Mouse (Mus musculus): ENCODE data around the gene Igsf9. TPM values are rescaled to one million over a fixed set of nuclear protein-coding genes. Genes with fewer than 3 reads are reported as not detected.

The Igsf9 gene
- polyA plus RNA-seq, 1 experiment = 0.77 TPM

- Histone ChIP-seq H3K36me3 (ENCODE audit: control insufficient read depth, insufficient read depth) (peaks cover 30% of the 10 kb centered on the region), H3K79me2 (ENCODE audit: control insufficient read depth, insufficient read depth) (peaks cover 20% of the 10 kb centered on the region), H3K4me2 (ENCODE audit: low read depth) (no peak overlapping the region), H3K27me3 (ENCODE audit: control insufficient read depth, insufficient read depth, insufficient read length) (no peaks in the 10 kb centered on the region), H3ac (ENCODE audit: control insufficient read depth, insufficient read length) (no peak overlapping the region), H3K4me3 (no peak overlapping the region)
- TF ChIP-seq POLR2A (IDR thresholded peaks at IDR 0.05; ENCODE audit: insufficient read length, low read depth) (no peak), POLR2AphosphoS2 (IDR thresholded peaks at IDR 0.05; ENCODE audit: insufficient read length, low read depth) (peak; percentile 30), E2F4 (IDR thresholded peaks at IDR 0.05; ENCODE audit: insufficient read depth) (no peak)
Observed at GRCm38 (mm10) chr1:172507701-172508100, 26.1 kb downstream of the Igsf9 start.

- no peaks in the 10 kb centered on the region for H3K27me3 ChIP-seq (ENCODE audit: control insufficient read depth, insufficient read depth, insufficient read length)
- H3ac ChIP-seq (ENCODE audit: control insufficient read depth, insufficient read length) = no peak overlapping the region
- H3K4me3 ChIP-seq = no peak overlapping the region
- TF ChIP-seq TCF12 (IDR thresholded peaks at IDR 0.05; ENCODE audit: insufficient read depth, poor library complexity, severe bottlenecking) (no peak), MYOG (IDR thresholded peaks at IDR 0.05; ENCODE audit: control insufficient read depth in 1 of 3, insufficient read depth in 1 of 3, insufficient read length in 2 of 3, low read depth in 2 of 3) (no peak), MAX (IDR thresholded peaks at IDR 0.05; ENCODE audit: low read depth) (no peak), CEBPB (IDR thresholded peaks at IDR 0.05; ENCODE audit: insufficient read depth, poor library complexity, severe bottlenecking) (no peak), USF1 (IDR thresholded peaks at IDR 0.05; ENCODE audit: low read depth) (no peak), MYOD1 (IDR thresholded peaks at IDR 0.05; ENCODE audit: control insufficient read depth in 1 of 3, insufficient read length in 2 of 3, low read depth in 2 of 3) (no peak), TCF3 (IDR thresholded peaks at IDR 0.05; ENCODE audit: insufficient read length, low read depth) (no peak), REST (IDR thresholded peaks at IDR 0.05; ENCODE audit: insufficient read depth, insufficient read length) (no peak), SRF (IDR thresholded peaks at IDR 0.05; ENCODE audit: control insufficient read depth, insufficient read length, low read depth) (no peak), POLR2A (IDR thresholded peaks at IDR 0.05; ENCODE audit: insufficient read length, low read depth) (no peak), POLR2AphosphoS2 (IDR thresholded peaks at IDR 0.05; ENCODE audit: insufficient read length, low read depth) (no peak), E2F4 (IDR thresholded peaks at IDR 0.05; ENCODE audit: insufficient read depth) (no peak)
- peaks cover 16% of the 10 kb centered on the region for H3K79me2 ChIP-seq (ENCODE audit: control insufficient read depth, insufficient read depth)
- no peak overlapping the region for H3K4me2 ChIP-seq (ENCODE audit: low read depth)
- H3K36me3 ChIP-seq (ENCODE audit: control insufficient read depth, insufficient read depth) = peaks cover 30% of the 10 kb centered on the region
Observed at GRCm38 (mm10) chr1:172508172-172508571, 26.6 kb downstream of the Igsf9 start.

- peaks cover 30% of the 10 kb centered on the region for H3K36me3 ChIP-seq (ENCODE audit: control insufficient read depth, insufficient read depth)
Observed at GRCm38 (mm10) chr1:172509235-172509634, 27.6 kb downstream of the Igsf9 start.

GRCm38 (mm10) chr1:172509983-172510382, 28.4 kb downstream of the Igsf9 start:
- Histone ChIP-seq H3K4me2 (ENCODE audit: low read depth) (no peak overlapping the region), H3K79me2 (ENCODE audit: control insufficient read depth, insufficient read depth) (peaks cover 3% of the 10 kb centered on the region), H3ac (ENCODE audit: control insufficient read depth, insufficient read length) (no peak overlapping the region), H3K4me3 (no peak overlapping the region), H3K27me3 (ENCODE audit: control insufficient read depth, insufficient read depth, insufficient read length) (no peaks in the 10 kb centered on the region), H3K36me3 (ENCODE audit: control insufficient read depth, insufficient read depth) (peaks cover 30% of the 10 kb centered on the region)
- TF ChIP-seq SRF (IDR thresholded peaks at IDR 0.05; ENCODE audit: control insufficient read depth, insufficient read length, low read depth) (no peak), MAX (IDR thresholded peaks at IDR 0.05; ENCODE audit: low read depth) (no peak), TCF12 (IDR thresholded peaks at IDR 0.05; ENCODE audit: insufficient read depth, poor library complexity, severe bottlenecking) (no peak), POLR2A (IDR thresholded peaks at IDR 0.05; ENCODE audit: insufficient read length, low read depth) (no peak), USF1 (IDR thresholded peaks at IDR 0.05; ENCODE audit: low read depth) (no peak), E2F4 (IDR thresholded peaks at IDR 0.05; ENCODE audit: insufficient read depth) (no peak), CEBPB (IDR thresholded peaks at IDR 0.05; ENCODE audit: insufficient read depth, poor library complexity, severe bottlenecking) (no peak), TCF3 (IDR thresholded peaks at IDR 0.05; ENCODE audit: insufficient read length, low read depth) (no peak), MYOG (IDR thresholded peaks at IDR 0.05; ENCODE audit: control insufficient read depth in 1 of 3, insufficient read depth in 1 of 3, insufficient read length in 2 of 3, low read depth in 2 of 3) (no peak), REST (IDR thresholded peaks at IDR 0.05; ENCODE audit: insufficient read depth, insufficient read length) (no peak), POLR2AphosphoS2 (IDR thresholded peaks at IDR 0.05; ENCODE audit: insufficient read length, low read depth) (no peak), MYOD1 (IDR thresholded peaks at IDR 0.05; ENCODE audit: control insufficient read depth in 1 of 3, insufficient read length in 2 of 3, low read depth in 2 of 3) (no peak)

More at GRCm38 (mm10) chr1:172509235-172509634, 27.6 kb downstream of the Igsf9 start:
- no peak overlapping the region for H3K4me2 ChIP-seq (ENCODE audit: low read depth)
- H3ac ChIP-seq (ENCODE audit: control insufficient read depth, insufficient read length) = no peak overlapping the region
- H3K27me3 ChIP-seq (ENCODE audit: control insufficient read depth, insufficient read depth, insufficient read length) = no peaks in the 10 kb centered on the region
- peaks cover 11% of the 10 kb centered on the region for H3K79me2 ChIP-seq (ENCODE audit: control insufficient read depth, insufficient read depth)
- TF ChIP-seq MYOG (IDR thresholded peaks at IDR 0.05; ENCODE audit: control insufficient read depth in 1 of 3, insufficient read depth in 1 of 3, insufficient read length in 2 of 3, low read depth in 2 of 3) (no peak), SRF (IDR thresholded peaks at IDR 0.05; ENCODE audit: control insufficient read depth, insufficient read length, low read depth) (no peak), CEBPB (IDR thresholded peaks at IDR 0.05; ENCODE audit: insufficient read depth, poor library complexity, severe bottlenecking) (no peak), POLR2AphosphoS2 (IDR thresholded peaks at IDR 0.05; ENCODE audit: insufficient read length, low read depth) (peak; percentile 71), TCF12 (IDR thresholded peaks at IDR 0.05; ENCODE audit: insufficient read depth, poor library complexity, severe bottlenecking) (no peak)
- H3K4me3 ChIP-seq = no peak overlapping the region

- no peak overlapping the region for H3ac ChIP-seq (ENCODE audit: control insufficient read depth, insufficient read length)
- no peak overlapping the region for H3K4me2 ChIP-seq (ENCODE audit: low read depth)
- no peaks in the 10 kb centered on the region for H3K79me2 ChIP-seq (ENCODE audit: control insufficient read depth, insufficient read depth)
- TF ChIP-seq POLR2A (IDR thresholded peaks at IDR 0.05; ENCODE audit: insufficient read length, low read depth) = no peak
- TF ChIP-seq POLR2AphosphoS2 (IDR thresholded peaks at IDR 0.05; ENCODE audit: insufficient read length, low read depth) = peak; percentile 13
- no peak overlapping the region for H3K4me3 ChIP-seq
- peaks cover 25% of the 10 kb centered on the region for H3K36me3 ChIP-seq (ENCODE audit: control insufficient read depth, insufficient read depth)
- no peaks in the 10 kb centered on the region for H3K27me3 ChIP-seq (ENCODE audit: control insufficient read depth, insufficient read depth, insufficient read length)
Observed at GRCm38 (mm10) chr1:172510421-172510972, 28.9 kb downstream of the Igsf9 start.
